Mouse (Mus musculus): ENCODE results near the gene Nos1.

- TF ChIP-seq GATA1 (IDR thresholded peaks at IDR 0.05; ENCODE audit: borderline replicate concordance, low read length) = no peak
- TF ChIP-seq FLI1 (IDR thresholded peaks at IDR 0.05; ENCODE audit: low read length) = no peak
These were observed 21.3 kb downstream of the Nos1 start for GRCm38 (mm10) chr5:117802071-117802521.

Data from megakaryocyte, embryonic 14.5 days (primary cell).